Mouse (Mus musculus): ENCODE measurements at regions not wholly inside any gene's neighbourhood (a gene's known extent, or its start where the extent isn't known, plus 50 kb on each side); places are given as distances from the start of the nearest gene placed in this dataset.

GRCm38 (mm10) chr13:5744949-5745348, 116.3 kb upstream of the Klf6 start:
- TF ChIP-seq POLR2A (IDR thresholded peaks at IDR 0.05; ENCODE audit: low read depth, low read length) (no peak), CTCF (IDR thresholded peaks at IDR 0.05; ENCODE audit: extremely low read depth, insufficient read depth, insufficient read length, insufficient replicate concordance) (no peak)
